Mouse (Mus musculus): Measurements from ENCODE around the gene Rai2. TPM values are rescaled to one million over a fixed set of nuclear protein-coding genes. Genes with fewer than 3 reads are reported as not detected.

Rai2 gene
- polyA plus RNA-seq, 1 experiment from 2014 or later, result 14.7 TPM

- H3K4me2 ChIP-seq (ENCODE audit: low read length), result no peak overlapping the region
- H3K27me3 ChIP-seq (replicated peaks; ENCODE audit: control insufficient read depth, insufficient read depth, low read length), result no peaks in the 10 kb centered on the region; the same call in 1 of the 2 replicates
- no peak for DNase-seq (ENCODE audit: low spot score)
- no peak for ATAC-seq
- H3K9me3 ChIP-seq (replicated peaks; ENCODE audit: control insufficient read depth, low read length), result no peaks in the 10 kb centered on the region
- no peak overlapping the region for H3K4me3 ChIP-seq (ENCODE audit: low read depth, low read length)
- no peak overlapping the region for H3K27ac ChIP-seq (ENCODE audit: low read depth, low read length)
- WGBS, result 56% methylated on average over 4 of the region's 4 CpGs
- no peaks in the 10 kb centered on the region for H3K4me1 ChIP-seq (ENCODE audit: control insufficient read depth, insufficient read depth, low read length)
- H3K36me3 ChIP-seq (ENCODE audit: control insufficient read depth, insufficient read depth, low read length), result no peaks in the 10 kb centered on the region
- no peak overlapping the region for H3K9ac ChIP-seq (ENCODE audit: low read length)
Measured at GRCm38 (mm10) chrX:161728507-161728906, 11.6 kb downstream of the Rai2 start.

- H3K36me3 ChIP-seq (ENCODE audit: control insufficient read depth, insufficient read depth, low read length), result no peaks in the 10 kb centered on the region
- no peak overlapping the region for H3K4me3 ChIP-seq (ENCODE audit: low read depth, low read length)
- no peak overlapping the region for H3K27ac ChIP-seq (ENCODE audit: low read depth, low read length)
- no peak overlapping the region for H3K4me2 ChIP-seq (ENCODE audit: low read length)
- DNase-seq (ENCODE audit: low spot score) (no peak), ATAC-seq (no peak)
- no peaks in the 10 kb centered on the region for H3K9me3 ChIP-seq (replicated peaks; ENCODE audit: control insufficient read depth, low read length)
- no peak overlapping the region for H3K9ac ChIP-seq (ENCODE audit: low read length)
- H3K4me1 ChIP-seq (ENCODE audit: control insufficient read depth, insufficient read depth, low read length), result no peaks in the 10 kb centered on the region
- H3K27me3 ChIP-seq (replicated peaks; ENCODE audit: control insufficient read depth, insufficient read depth, low read length), result no peaks in the 10 kb centered on the region; the same call in 1 of the 2 replicates
Measured at GRCm38 (mm10) chrX:161730026-161730425, 13.2 kb downstream of the Rai2 start.

DNA sequence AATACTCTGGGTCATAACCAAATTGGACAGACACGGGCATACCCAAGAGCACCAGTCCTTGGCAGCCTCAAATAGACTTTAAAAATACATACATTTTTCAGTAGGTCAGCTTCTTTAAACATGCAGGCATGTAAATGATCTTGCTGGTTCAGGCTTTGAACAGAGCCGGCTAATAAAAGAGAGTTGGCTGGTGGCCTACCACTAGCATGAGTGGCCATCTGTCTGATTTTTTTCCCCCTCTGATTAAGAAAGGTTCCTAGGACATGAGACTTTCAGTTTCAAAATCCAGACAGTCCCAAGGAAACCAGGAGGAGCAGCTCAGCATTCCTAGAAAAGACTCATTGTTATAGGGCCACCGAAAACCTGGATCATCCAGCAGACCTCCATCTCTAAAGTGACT, 15.0 kb downstream of the Rai2 start:
- no peak overlapping the region for H3K4me3 ChIP-seq (ENCODE audit: low read depth, low read length)
- no peak overlapping the region for H3K27ac ChIP-seq (ENCODE audit: low read depth, low read length)
- WGBS, result 66% methylated on average over 3 of the region's 3 CpGs
- no peaks in the 10 kb centered on the region for H3K36me3 ChIP-seq (ENCODE audit: control insufficient read depth, insufficient read depth, low read length)
- H3K27me3 ChIP-seq (replicated peaks; ENCODE audit: control insufficient read depth, insufficient read depth, low read length), result no peaks in the 10 kb centered on the region; the same call in 1 of the 2 replicates
- H3K9me3 ChIP-seq (replicated peaks; ENCODE audit: control insufficient read depth, low read length), result no peaks in the 10 kb centered on the region
- no peak overlapping the region for H3K9ac ChIP-seq (ENCODE audit: low read length)
- ATAC-seq, result peak; percentile 43; the same call in 1 of the 2 replicates
- DNase-seq (ENCODE audit: low spot score), result peak; percentile 29
- no peak overlapping the region for H3K4me2 ChIP-seq (ENCODE audit: low read length)
- H3K4me1 ChIP-seq (ENCODE audit: control insufficient read depth, insufficient read depth, low read length), result no peaks in the 10 kb centered on the region

GRCm38 (mm10) chrX:161733581-161734309, 16.9 kb downstream of the Rai2 start:
- no peak for ATAC-seq
- H3K36me3 ChIP-seq (ENCODE audit: control insufficient read depth, insufficient read depth, low read length), result no peaks in the 10 kb centered on the region
- H3K27me3 ChIP-seq (replicated peaks; ENCODE audit: control insufficient read depth, insufficient read depth, low read length), result no peaks in the 10 kb centered on the region; the same call in 1 of the 2 replicates
- no peaks in the 10 kb centered on the region for H3K9me3 ChIP-seq (replicated peaks; ENCODE audit: control insufficient read depth, low read length)
- H3K27ac ChIP-seq (ENCODE audit: low read depth, low read length), result no peak overlapping the region
- no peak overlapping the region for H3K4me3 ChIP-seq (ENCODE audit: low read depth, low read length)
- WGBS, result 70% methylated on average over 12 of the region's 12 CpGs
- no peak overlapping the region for H3K4me2 ChIP-seq (ENCODE audit: low read length)
- H3K9ac ChIP-seq (ENCODE audit: low read length), result no peak overlapping the region
- DNase-seq (ENCODE audit: low spot score), result peak; percentile 13
- no peaks in the 10 kb centered on the region for H3K4me1 ChIP-seq (ENCODE audit: control insufficient read depth, insufficient read depth, low read length)

GRCm38 (mm10) chrX:161734310-161734676, 17.4 kb downstream of the Rai2 start:
- Histone ChIP-seq H3K4me2 (ENCODE audit: low read length) (no peak overlapping the region), H3K9me3 (replicated peaks; ENCODE audit: control insufficient read depth, low read length) (no peaks in the 10 kb centered on the region), H3K4me1 (ENCODE audit: control insufficient read depth, insufficient read depth, low read length) (no peaks in the 10 kb centered on the region), H3K27ac (ENCODE audit: low read depth, low read length) (peak overlapping the region; percentile 50; the same call in 1 of the 2 replicates), H3K27me3 (replicated peaks; ENCODE audit: control insufficient read depth, insufficient read depth, low read length) (no peaks in the 10 kb centered on the region), H3K36me3 (ENCODE audit: control insufficient read depth, insufficient read depth, low read length) (no peaks in the 10 kb centered on the region), H3K4me3 (ENCODE audit: low read depth, low read length) (no peak overlapping the region), H3K9ac (ENCODE audit: low read length) (no peak overlapping the region)
- ATAC-seq (no peak), DNase-seq (ENCODE audit: low spot score) (no peak)
- 82% methylated on average over 4 of the region's 4 CpGs for WGBS

DNA sequence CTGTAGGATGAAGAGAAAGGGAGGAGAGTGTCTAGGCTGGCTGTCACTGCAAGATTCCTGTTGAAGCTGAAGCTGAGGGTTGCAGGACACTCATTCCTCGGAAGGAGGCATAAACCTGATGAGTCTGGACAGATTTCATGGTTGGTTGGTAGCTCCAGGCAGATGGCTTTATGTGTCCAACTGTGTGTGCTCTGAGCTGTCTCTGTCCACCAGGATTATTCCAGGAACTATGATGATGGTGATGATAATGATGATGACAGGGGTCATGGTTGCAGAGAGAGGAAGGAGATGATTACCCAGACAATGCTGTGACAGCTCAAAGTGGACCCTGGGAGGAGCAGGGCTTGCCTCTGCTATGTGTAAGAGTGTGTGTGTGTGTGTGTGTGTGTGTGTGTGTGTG, 22.5 kb downstream of the Rai2 start:
- WGBS, result 65% methylated on average over 1 of the region's 1 CpGs
- DNase-seq (ENCODE audit: low spot score), result no peak
- 0 out of 2 replicates have a peak, but pooled peaks cover 4% of the 10 kb centered on the region for H3K27me3 ChIP-seq (replicated peaks; ENCODE audit: control insufficient read depth, insufficient read depth, low read length)
- no peak for ATAC-seq
- H3K4me2 ChIP-seq (ENCODE audit: low read length), result no peak overlapping the region
- H3K9ac ChIP-seq (ENCODE audit: low read length), result no peak overlapping the region
- no peaks in the 10 kb centered on the region for H3K9me3 ChIP-seq (replicated peaks; ENCODE audit: control insufficient read depth, low read length)
- no peaks in the 10 kb centered on the region for H3K4me1 ChIP-seq (ENCODE audit: control insufficient read depth, insufficient read depth, low read length)
- H3K27ac ChIP-seq (ENCODE audit: low read depth, low read length), result no peak overlapping the region
- no peak overlapping the region for H3K4me3 ChIP-seq (ENCODE audit: low read depth, low read length)
- no peaks in the 10 kb centered on the region for H3K36me3 ChIP-seq (ENCODE audit: control insufficient read depth, insufficient read depth, low read length)

DNA sequence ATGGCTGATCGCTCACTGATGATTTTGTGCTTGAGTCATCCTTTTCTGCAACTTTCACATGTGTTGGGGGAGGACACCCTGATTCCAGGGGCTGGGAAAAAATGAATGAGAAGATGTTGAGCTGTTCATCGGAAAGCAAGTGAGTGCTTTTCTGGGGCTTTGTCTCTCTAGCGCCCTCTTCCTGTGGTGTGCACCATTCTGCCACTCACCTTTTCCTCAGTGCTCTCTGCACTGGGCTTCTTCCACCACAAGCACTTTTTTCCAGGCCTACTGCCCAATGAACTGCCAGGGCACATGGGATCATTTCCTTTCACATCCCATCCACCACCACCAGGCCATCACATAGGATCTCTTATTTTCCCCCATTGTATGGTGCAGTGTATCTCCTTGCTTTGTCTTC, 26.2 kb downstream of the Rai2 start:
- Histone ChIP-seq H3K9me3 (replicated peaks; ENCODE audit: control insufficient read depth, low read length) (no peaks in the 10 kb centered on the region), H3K9ac (ENCODE audit: low read length) (no peak overlapping the region), H3K4me3 (ENCODE audit: low read depth, low read length) (no peak overlapping the region), H3K4me2 (ENCODE audit: low read length) (no peak overlapping the region), H3K27me3 (replicated peaks; ENCODE audit: control insufficient read depth, insufficient read depth, low read length) (0 out of 2 replicates have a peak, but pooled peaks cover 4% of the 10 kb centered on the region), H3K27ac (ENCODE audit: low read depth, low read length) (no peak overlapping the region), H3K4me1 (ENCODE audit: control insufficient read depth, insufficient read depth, low read length) (no peaks in the 10 kb centered on the region), H3K36me3 (ENCODE audit: control insufficient read depth, insufficient read depth, low read length) (no peaks in the 10 kb centered on the region)
- WGBS, result 62% methylated on average over 3 of the region's 3 CpGs
- DNase-seq (ENCODE audit: low spot score) (no peak), ATAC-seq (no peak)

DNA sequence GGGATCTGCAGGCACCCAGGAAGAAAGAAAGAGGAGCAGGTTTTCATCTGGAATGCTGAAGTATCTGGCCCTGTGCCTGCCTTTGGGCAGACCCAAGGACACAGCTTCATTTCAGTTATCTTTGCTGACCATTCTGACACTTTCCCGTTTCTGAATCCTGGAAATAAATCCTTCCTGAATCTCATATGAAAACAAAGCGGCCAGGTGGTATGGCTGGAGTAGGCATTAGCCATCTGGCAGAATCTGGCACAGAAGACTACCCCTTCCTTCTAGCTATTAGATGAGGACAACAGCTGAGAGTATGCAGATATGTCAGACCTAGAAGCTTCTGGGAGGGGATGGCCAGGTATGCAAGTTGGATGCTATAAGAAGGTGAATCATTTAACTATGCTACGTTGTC, 28.4 kb downstream of the Rai2 start:
- H3K4me2 ChIP-seq (ENCODE audit: low read length), result no peak overlapping the region
- 71% methylated on average over 3 of the region's 3 CpGs for WGBS
- no peak overlapping the region for H3K4me3 ChIP-seq (ENCODE audit: low read depth, low read length)
- 0 out of 2 replicates have a peak, but pooled peaks cover 4% of the 10 kb centered on the region for H3K27me3 ChIP-seq (replicated peaks; ENCODE audit: control insufficient read depth, insufficient read depth, low read length)
- H3K27ac ChIP-seq (ENCODE audit: low read depth, low read length), result no peak overlapping the region
- H3K4me1 ChIP-seq (ENCODE audit: control insufficient read depth, insufficient read depth, low read length), result no peaks in the 10 kb centered on the region
- no peak overlapping the region for H3K9ac ChIP-seq (ENCODE audit: low read length)
- ATAC-seq (no peak), DNase-seq (ENCODE audit: low spot score) (no peak)
- no peaks in the 10 kb centered on the region for H3K36me3 ChIP-seq (ENCODE audit: control insufficient read depth, insufficient read depth, low read length)
- no peaks in the 10 kb centered on the region for H3K9me3 ChIP-seq (replicated peaks; ENCODE audit: control insufficient read depth, low read length)

GRCm38 (mm10) chrX:161747337-161747736, 30.5 kb downstream of the Rai2 start:
- Histone ChIP-seq H3K27ac (ENCODE audit: low read depth, low read length) (no peak overlapping the region), H3K27me3 (replicated peaks; ENCODE audit: control insufficient read depth, insufficient read depth, low read length) (no peaks in the 10 kb centered on the region), H3K4me1 (ENCODE audit: control insufficient read depth, insufficient read depth, low read length) (no peaks in the 10 kb centered on the region), H3K9ac (ENCODE audit: low read length) (no peak overlapping the region), H3K36me3 (ENCODE audit: control insufficient read depth, insufficient read depth, low read length) (no peaks in the 10 kb centered on the region), H3K4me2 (ENCODE audit: low read length) (no peak overlapping the region), H3K9me3 (replicated peaks; ENCODE audit: control insufficient read depth, low read length) (no peaks in the 10 kb centered on the region), H3K4me3 (ENCODE audit: low read depth, low read length) (no peak overlapping the region)
- no peak for ATAC-seq
- DNase-seq (ENCODE audit: low spot score), result no peak
- WGBS, result 71% methylated on average over 2 of the region's 2 CpGs
